Mouse (Mus musculus) hindbrain, embryonic 13.5 days (tissue): ENCODE measurements around the gene Snx13. TPM values are rescaled to one million over a fixed set of nuclear protein-coding genes. Genes with fewer than 3 reads are reported as not detected.

Source experiments
- ATAC-seq: fragments of 200-750 bp; cut with Nextera tagmentation; 2 replicates; pipeline ENCODE4 v1.8.0; 2017; ENCODE audit warnings: moderate TSS enrichment; ENCODE audit not compliant: low FRiP score
- H3K27ac ChIP-seq: fragments of 300-500 bp; sonication (generic); 2 replicates; pipeline ENCODE4 v1.5.1; 2015; ENCODE audit warnings: inconsistent platforms, mild to moderate bottlenecking, moderate library complexity
- H3K27me3 ChIP-seq: fragments of 300-500 bp; sonication (generic); 2 replicates; pipeline ENCODE4 v1.6.1; 2015; ENCODE audit warnings: mild to moderate bottlenecking, inconsistent platforms
- H3K36me3 ChIP-seq: fragments of 300-500 bp; sonication (generic); 2 replicates; pipeline ENCODE4 v1.6.1; 2015; ENCODE audit warnings: mild to moderate bottlenecking, inconsistent platforms
- H3K4me1 ChIP-seq: fragments of 300-500 bp; sonication (generic); replicated peaks from 2 replicates; pipeline ENCODE4 v1.6.1; 2015; ENCODE audit warnings: inconsistent platforms
- H3K4me2 ChIP-seq: fragments of 300-500 bp; sonication (generic); 2 replicates; pipeline ENCODE4 v1.6.1; 2015; ENCODE audit warnings: inconsistent platforms, mild to moderate bottlenecking, moderate library complexity
- H3K4me3 ChIP-seq: fragments of 300-500 bp; sonication (generic); 2 replicates; pipeline ENCODE4 v1.5.1; 2015; ENCODE audit warnings: mild to moderate bottlenecking, inconsistent platforms
- H3K9ac ChIP-seq: fragments of 300-500 bp; sonication (generic); 2 replicates; pipeline ENCODE4 v1.6.1; 2015; ENCODE audit warnings: mild to moderate bottlenecking, inconsistent platforms
- H3K9me3 ChIP-seq: fragments of 300-500 bp; sonication (generic); 2 replicates; pipeline ENCODE4 v1.6.1; 2016; ENCODE audit warnings: inconsistent platforms
- WGBS: fragments of 180-500 bp; shearing (Covaris S2); methylation state at CpG from one replicate; pipeline ENCODE4 v1.1.7; 2015; 5-methylcytosine and 5-hydroxymethylcytosine counted together
- microRNA counts: library from miRNA; unstranded; fragments of <30 nt; microRNA quantifications from one replicate; lab custom pipeline; 2016
- microRNA-seq: library from miRNA; unstranded; fragments of <30 nt; microRNA quantifications from one replicate; pipeline ENCODE4, GENCODE M21; 2016
- polyA plus RNA-seq: library from polyadenylated mRNA; unstranded; fragments of >200 nt; fragmentation: Nextera tagmentation; extraction: Ambion mirVana; gene quantifications from 2 replicates; pipeline ENCODE4 v1.2.1, GENCODE M21; 2015

Gene Snx13
- polyA plus RNA-seq, 1 experiment from 2014 or later: 28.0 TPM

DNA sequence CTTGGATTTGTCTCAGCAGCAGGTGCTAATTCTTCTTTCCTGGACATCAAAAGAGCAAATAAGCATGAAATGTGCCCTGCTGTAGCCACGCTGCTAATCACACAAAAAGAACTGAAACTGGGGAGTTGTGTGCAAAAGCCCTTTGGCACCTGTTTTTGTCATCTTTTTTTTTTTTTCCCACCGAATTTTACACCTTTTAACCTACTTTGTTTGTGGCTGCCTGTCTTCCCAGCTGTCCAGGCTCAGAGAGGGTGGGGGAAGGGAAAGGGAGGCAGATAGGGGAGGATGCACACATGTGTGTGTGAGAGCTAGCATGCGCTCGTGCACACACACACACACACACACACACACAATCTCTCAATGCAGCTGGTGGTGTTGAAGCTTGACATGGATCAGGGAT, 110.3 kb downstream of the Snx13 start:
- Histone ChIP-seq H3K4me1 (no peaks in the 10 kb centered on the region), H3K9ac (no peak overlapping the region), H3K27ac (no peak overlapping the region), H3K27me3 (no peaks in the 10 kb centered on the region), H3K4me3 (no peak overlapping the region), H3K36me3 (no peaks in the 10 kb centered on the region), H3K9me3 (no peaks in the 10 kb centered on the region), H3K4me2 (no peak overlapping the region)
- no peak for ATAC-seq
- WGBS: 58% methylated on average over 4 of the region's 4 CpGs

DNA sequence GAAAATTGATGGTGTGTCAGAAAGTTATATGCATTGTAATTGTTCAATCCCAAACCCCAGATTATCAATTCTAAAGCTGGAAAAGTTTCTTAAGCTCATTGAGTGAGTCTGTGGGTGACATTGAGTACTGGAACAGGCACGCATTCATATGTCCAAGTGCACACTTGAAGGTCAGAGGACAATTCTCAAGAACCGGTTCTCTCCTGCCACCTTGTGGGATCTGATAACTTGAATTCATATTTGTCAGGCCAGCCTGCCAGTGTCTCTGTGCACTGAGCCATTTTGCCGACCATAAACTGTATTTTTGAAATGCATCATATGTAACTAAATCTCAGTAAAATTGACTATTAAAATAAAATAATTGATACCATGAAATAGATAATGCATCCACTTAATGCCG, 114.7 kb downstream of the Snx13 start:
- no peaks in the 10 kb centered on the region for H3K9me3 ChIP-seq
- ATAC-seq: no peak
- H3K27ac ChIP-seq: no peak overlapping the region
- no peak overlapping the region for H3K4me2 ChIP-seq
- H3K4me3 ChIP-seq: no peak overlapping the region
- H3K36me3 ChIP-seq: no peaks in the 10 kb centered on the region
- H3K4me1 ChIP-seq: no peaks in the 10 kb centered on the region
- 76% methylated on average over 4 of the region's 4 CpGs for WGBS
- H3K27me3 ChIP-seq: no peaks in the 10 kb centered on the region
- no peak overlapping the region for H3K9ac ChIP-seq

DNA sequence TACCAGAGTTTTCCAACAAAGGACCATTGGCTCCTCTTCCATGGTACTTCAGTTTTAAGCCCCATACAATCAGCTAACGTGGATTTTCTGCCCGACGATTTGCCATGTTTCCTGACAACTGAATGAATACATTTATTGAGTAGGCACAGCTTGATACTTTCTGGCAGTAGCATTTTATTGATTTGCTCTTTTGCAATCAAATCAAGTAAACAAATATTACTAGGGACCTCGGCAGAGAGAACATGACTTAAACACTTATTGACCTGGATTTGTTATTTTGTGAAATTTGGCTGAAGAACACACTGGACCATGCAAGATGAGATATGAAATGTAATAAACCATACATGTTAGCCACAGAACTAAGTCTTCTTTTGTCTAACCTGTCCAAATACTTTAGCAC, 123.3 kb downstream of the Snx13 start:
- Histone ChIP-seq H3K4me2 (no peak overlapping the region), H3K4me1 (no peaks in the 10 kb centered on the region), H3K36me3 (no peaks in the 10 kb centered on the region), H3K4me3 (no peak overlapping the region), H3K9ac (no peak overlapping the region), H3K27me3 (no peaks in the 10 kb centered on the region), H3K27ac (no peak overlapping the region), H3K9me3 (no peaks in the 10 kb centered on the region)
- 46% methylated on average over 4 of the region's 4 CpGs for WGBS
- ATAC-seq: no peak

DNA sequence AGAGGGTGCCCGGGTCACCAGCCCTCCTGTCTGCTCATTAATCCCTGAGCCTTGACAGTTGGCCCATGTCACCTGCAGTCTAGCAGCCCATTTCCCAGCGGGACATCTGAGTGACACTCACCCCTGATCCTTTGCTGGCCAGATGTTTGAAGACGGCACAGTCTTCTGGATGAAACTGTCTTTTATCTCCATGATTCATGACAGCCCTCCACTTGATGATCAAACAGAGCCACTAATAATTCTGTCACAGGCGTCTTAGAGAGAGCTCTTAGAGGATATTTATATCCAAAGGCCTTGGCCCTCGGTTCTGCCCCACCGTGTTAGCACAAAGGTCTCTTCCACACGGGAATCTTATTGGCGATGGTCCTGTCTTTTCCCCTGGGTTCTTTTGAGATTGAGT, 129.0 kb downstream of the Snx13 start:
- whole genome bisulfite sequencing: 35% methylated on average over 8 of the region's 8 CpGs

DNA sequence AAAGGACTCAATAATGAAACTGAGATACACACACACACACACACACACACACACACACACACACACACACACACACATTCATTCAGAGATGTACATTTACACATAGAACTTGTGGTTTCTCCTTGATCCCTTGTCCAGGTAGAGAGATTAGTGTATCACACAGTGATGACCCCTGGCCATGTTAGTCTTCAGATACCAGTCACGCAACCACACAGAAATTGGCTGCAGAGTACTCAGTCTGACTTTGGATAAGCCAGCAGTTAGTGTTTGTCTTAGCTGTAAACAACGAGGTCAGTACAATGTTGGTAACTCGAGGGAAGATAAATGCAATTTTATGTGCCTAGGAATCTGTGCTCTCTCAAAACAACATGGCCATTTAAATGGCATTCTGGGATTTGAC, 129.6 kb downstream of the Snx13 start:
- H3K4me3 ChIP-seq: no peak overlapping the region
- H3K4me1 ChIP-seq: peaks cover 3% of the 10 kb centered on the region; the same call in 1 of the 2 replicates
- no peak for ATAC-seq
- H3K9me3 ChIP-seq: no peaks in the 10 kb centered on the region
- H3K9ac ChIP-seq: no peak overlapping the region
- no peaks in the 10 kb centered on the region for H3K36me3 ChIP-seq
- H3K4me2 ChIP-seq: no peak overlapping the region
- H3K27ac ChIP-seq: no peak overlapping the region
- 73% methylated on average over 3 of the region's 3 CpGs for WGBS
- H3K27me3 ChIP-seq: no peaks in the 10 kb centered on the region

More for the DNA sequence above, 129.0 kb downstream of the Snx13 start:
- H3K27me3 ChIP-seq: no peaks in the 10 kb centered on the region
- H3K4me1 ChIP-seq: peaks cover 3% of the 10 kb centered on the region; the same call in 1 of the 2 replicates
- H3K9ac ChIP-seq: no peak overlapping the region
- no peak overlapping the region for H3K27ac ChIP-seq
- no peak overlapping the region for H3K4me3 ChIP-seq
- ATAC-seq: no peak
- no peak overlapping the region for H3K4me2 ChIP-seq
- no peaks in the 10 kb centered on the region for H3K36me3 ChIP-seq
- H3K9me3 ChIP-seq: no peaks in the 10 kb centered on the region

DNA sequence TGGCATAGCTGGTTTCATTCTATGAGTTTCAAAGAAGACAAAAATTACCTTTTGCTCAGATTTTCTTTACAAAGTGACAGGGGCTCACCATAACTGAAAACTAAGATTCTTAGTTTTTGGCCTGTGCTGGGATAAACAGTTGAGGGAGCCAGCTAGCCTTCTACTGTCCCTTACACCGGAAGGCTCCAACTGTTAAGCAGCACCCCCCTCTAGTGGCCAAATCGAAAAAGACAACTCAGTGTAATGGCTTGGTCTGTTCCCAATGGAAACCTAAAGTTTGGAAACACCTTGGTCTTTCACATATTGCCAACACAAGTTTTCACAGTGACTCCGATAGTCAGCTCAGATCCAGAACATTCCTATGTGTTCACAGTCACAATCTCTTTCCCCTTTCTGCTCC, 135.7 kb downstream of the Snx13 start:
- Histone ChIP-seq H3K27ac (no peak overlapping the region), H3K4me2 (no peak overlapping the region), H3K9ac (no peak overlapping the region), H3K36me3 (no peaks in the 10 kb centered on the region), H3K9me3 (no peaks in the 10 kb centered on the region), H3K4me1 (no peaks in the 10 kb centered on the region), H3K4me3 (no peak overlapping the region), H3K27me3 (no peaks in the 10 kb centered on the region; the same call in 1 of the 2 replicates)
- peak; percentile 91 for ATAC-seq
- WGBS: 12% methylated on average over 3 of the region's 3 CpGs

DNA sequence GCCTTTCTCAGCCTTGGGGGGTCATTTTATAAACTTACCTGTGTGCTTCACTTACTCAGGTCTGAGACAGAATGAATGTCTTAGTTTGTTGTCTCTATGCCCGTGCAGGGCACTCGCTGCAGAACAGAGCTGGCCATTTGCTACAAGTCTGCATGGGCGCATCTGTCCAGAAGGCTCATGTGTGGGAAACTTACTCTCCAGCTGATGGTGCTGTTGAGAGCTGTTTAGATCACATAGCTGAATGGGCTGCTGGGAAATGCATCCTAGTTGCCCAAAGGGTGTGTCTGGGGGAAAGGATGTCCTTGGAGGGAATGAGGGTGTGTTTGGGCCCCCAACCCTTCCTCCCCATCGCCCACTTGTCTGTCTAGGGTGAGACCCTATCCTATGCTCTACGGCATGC, 137.3 kb downstream of the Snx13 start:
- Histone ChIP-seq H3K36me3 (no peaks in the 10 kb centered on the region), H3K4me1 (no peaks in the 10 kb centered on the region), H3K9me3 (no peaks in the 10 kb centered on the region), H3K4me3 (no peak overlapping the region), H3K27ac (no peak overlapping the region), H3K4me2 (no peak overlapping the region), H3K27me3 (no peaks in the 10 kb centered on the region; the same call in 1 of the 2 replicates), H3K9ac (no peak overlapping the region)
- WGBS: 78% methylated on average over 5 of the region's 5 CpGs
- ATAC-seq: no peak

DNA sequence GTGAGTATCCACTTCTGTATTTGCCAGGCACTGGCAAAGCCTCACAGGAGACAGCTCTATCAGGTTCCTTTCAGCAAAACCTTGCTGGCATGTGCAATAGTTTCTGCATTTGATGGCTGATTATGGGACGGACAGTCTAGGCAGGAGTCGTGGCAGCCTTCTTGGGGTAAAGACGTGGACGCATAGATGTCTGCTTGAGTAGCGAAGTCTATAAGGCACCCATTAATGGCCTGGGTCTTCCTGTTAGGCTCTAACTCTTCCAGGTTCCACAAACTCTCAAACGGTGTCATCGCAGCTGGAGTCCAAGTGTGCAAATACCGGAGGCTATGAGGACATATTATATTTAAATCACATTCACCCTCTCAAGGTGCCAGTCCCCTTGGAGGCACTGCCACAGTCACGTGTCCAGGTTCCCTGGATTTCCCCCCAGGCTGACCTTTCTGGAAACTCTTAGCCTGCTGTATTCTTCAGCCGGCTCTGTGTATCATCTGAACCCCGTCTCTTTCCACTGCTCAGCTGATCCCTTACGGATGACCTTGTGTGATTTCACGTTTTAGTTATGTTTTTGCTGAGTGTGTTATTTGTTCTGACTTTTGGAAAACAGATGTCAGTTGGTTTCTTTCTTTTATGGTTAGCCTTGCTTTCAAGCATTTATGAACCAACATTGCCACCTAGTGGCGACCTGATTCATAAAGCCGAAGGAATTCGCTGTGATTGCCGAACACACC, 144.9 kb downstream of the Snx13 start:
- WGBS: 57% methylated on average over 17 of the region's 17 CpGs
- Histone ChIP-seq H3K4me3 (0 out of 2 replicates have a peak overlapping the region, but pooled peaks have one; percentile 15), H3K9me3 (no peaks in the 10 kb centered on the region), H3K27me3 (no peaks in the 10 kb centered on the region), H3K4me1 (no peaks in the 10 kb centered on the region; the same call in 1 of the 2 replicates), H3K27ac (no peak overlapping the region), H3K9ac (no peak overlapping the region), H3K36me3 (no peaks in the 10 kb centered on the region), H3K4me2 (peak overlapping the region; percentile 49)
- ATAC-seq: peak; percentile 67

DNA sequence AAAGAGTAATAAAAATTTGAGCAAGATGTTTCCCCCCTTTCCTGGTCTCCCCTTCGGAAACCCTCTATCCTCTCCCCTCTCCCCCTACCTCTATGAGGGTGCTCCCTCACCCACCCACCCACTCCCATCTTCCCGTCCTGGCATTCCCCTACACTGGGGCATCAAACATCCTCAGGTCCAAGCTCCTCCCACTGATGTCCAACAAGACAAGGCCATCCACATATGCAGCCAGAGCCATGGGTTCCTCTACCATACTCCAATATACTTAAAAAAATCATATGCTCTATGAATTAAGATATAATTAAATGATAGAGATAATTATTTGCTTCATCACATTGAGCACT, 145.4 kb downstream of the Snx13 start:
- Histone ChIP-seq H3K36me3 (no peaks in the 10 kb centered on the region), H3K9ac (no peak overlapping the region), H3K4me1 (no peaks in the 10 kb centered on the region; the same call in 1 of the 2 replicates), H3K9me3 (no peaks in the 10 kb centered on the region), H3K4me2 (peak overlapping the region; percentile 49), H3K27ac (no peak overlapping the region), H3K27me3 (no peaks in the 10 kb centered on the region), H3K4me3 (peak overlapping the region; percentile 15; the same call in 1 of the 2 replicates)
- peak; percentile 83 for ATAC-seq
- WGBS: 19% methylated on average over 2 of the region's 2 CpGs

MicroRNAs encoded within 50 kb of the gene (microRNA counts, 519-probe panel; counts per million panel counts)
- 51.3 counts per million for microRNA mmu-miR-680 (lab: Ali Mortazavi, UCI)

Small RNAs within 50 kb of the gene (microRNA-seq; reads per million reads assigned to microRNA genes)
- gene Mir680-3: not detected

Other genes with a start within 250 kb of the Snx13 start
- 9.8 and 10.2 TPM in 2 replicates for gene Hdac9, start 130.1 kb upstream of the Snx13 start, polyA plus RNA-seq
- gene Prps1l1, start 62.4 kb upstream of the Snx13 start, polyA plus RNA-seq: not detected in 2 replicates